Mouse (Mus musculus) T-helper 17 cell (primary cell): ENCODE measurements around the gene Slc5a10.

ENCODE experiments used
- in situ Hi-C, 2 experiments: fragments of 300-600 bp; cut with MboI, MseI; formaldehyde crosslinking; loops; 1 replicate in 1 of 2; 2 replicates in 1 of 2; pipeline ENCODE4 v1.15.1; 2025; ENCODE audit warnings: high pct_unique_total_duplicates in 2 of 2

Slc5a10 gene

DNA sequence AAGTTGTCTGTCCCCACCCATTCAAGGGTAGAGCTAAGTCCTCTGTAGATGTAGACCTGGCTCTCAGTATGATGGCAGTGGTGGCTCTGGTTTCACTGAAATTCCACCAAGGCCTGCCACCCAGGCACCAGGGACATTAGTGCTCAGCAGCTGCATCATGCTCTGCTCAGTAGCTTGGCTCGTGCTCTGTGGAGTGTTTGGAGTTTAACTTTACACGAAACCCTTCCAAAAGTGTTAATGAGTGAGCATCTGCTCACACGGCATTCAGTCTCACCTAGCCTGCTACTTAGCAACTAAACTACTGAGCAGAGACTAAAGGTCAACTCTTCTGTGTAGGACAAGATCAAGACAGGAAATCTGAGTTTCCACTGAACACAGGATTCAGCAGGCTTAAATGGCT, at the start of gene Slc5a10:
Gene Slc5a10, minus strand, starts transcription at position 191 of the 400 bp plus-strand sequence.
- in situ Hi-C loops, result no loop called here

DNA sequence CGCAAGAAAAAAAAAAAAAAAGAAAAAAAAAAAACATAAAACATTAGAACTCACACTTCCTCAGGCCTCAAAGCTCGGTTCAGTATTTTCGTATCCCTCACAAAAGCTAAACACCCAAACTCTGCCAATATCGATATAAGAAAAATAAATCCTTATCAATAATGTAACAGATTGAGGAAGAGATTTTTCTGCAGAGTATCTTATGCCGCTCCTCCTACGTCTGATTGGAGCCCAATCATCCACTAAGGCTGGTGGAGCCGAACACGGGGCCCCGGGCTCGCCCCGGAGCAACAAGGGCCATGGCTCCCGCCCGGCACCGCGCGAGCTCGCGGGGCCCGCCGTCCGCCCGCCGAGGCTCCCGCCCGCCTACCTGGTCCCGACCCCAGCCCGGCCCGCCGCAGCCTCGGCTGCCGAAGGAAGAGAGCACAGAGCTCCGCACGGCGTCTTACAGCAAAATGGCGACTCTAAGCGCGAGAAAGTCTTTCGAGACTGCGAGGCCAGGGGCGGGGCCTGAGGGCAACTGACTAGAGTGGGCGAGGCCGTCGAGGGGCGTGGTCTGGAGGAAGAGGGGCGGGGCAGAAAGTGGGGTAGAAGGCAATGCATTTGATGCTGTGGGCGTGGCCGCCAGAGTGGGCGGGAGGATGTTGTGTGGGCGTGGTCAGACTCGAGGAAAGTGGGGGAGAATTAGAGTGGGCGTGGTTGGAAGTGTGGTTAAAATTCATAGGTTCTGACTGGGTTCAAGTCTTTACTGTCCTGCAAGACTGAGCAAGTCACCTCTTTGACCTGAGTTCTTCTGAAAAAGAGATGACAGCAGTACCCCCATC, 41.2 kb upstream of the Slc5a10 start, which contains the start of gene Prpsap2:
Gene Prpsap2, minus strand, starts transcription at position 505 of the 824 bp plus-strand sequence.
- in situ Hi-C loops, result no loop called here

DNA sequence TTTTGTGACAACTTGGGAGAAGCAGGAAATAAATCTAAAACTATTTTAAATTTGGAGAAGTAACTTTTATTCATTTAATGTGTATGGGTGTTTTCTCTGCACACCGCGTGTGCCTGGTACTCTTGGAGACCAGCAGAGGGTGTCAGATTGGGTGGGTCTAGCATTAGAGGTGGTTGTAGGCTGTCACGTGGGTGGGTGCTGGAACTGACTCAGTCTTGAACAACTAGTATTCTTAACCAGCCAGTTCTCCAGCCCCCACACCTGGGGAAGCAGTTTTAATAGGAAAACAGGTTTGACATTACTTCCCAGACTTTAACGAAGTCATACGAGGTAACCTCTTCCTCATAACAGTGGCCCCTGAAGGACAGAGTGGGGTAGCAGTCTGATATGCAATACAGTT, 39.9 kb upstream of the Slc5a10 start:
- in situ Hi-C loops, result no loop called here

GRCm38 (mm10) chr11:61757151-61757550, 36.5 kb upstream of the Slc5a10 start:
- in situ Hi-C loops, result no loop called here

GRCm38 (mm10) chr11:61751612-61752011, 31.0 kb upstream of the Slc5a10 start:
- in situ Hi-C loops, result no loop called here

DNA sequence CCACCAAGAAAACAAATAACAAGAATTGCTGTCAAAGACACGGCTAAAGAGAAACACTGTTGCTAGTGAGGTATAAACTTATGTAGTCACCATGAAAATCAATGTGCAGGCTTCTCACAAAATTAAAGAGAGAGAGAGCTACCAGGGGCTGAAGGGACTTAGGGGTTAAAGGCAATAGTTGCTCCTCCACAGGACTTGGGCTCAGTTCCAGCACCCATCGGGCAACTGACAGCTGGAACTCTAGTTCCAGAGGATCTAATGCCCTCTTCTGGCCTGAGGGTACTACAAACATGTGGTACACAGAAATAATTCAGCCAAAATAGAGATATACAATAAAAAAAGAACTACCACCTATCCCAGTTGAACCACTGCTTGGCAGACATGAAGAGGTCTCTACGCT, 26.5 kb upstream of the Slc5a10 start:
- in situ Hi-C loops, result no loop called here

GRCm38 (mm10) chr11:61745781-61746180, 25.2 kb upstream of the Slc5a10 start:
- in situ Hi-C loops, result no loop called here

GRCm38 (mm10) chr11:61744460-61744859, 23.8 kb upstream of the Slc5a10 start:
- in situ Hi-C loops, result no loop called here

GRCm38 (mm10) chr11:61743768-61744167, 23.1 kb upstream of the Slc5a10 start:
- in situ Hi-C loops, result no loop called here

GRCm38 (mm10) chr11:61740500-61740899, 19.9 kb upstream of the Slc5a10 start:
- in situ Hi-C loops, result no loop called here

GRCm38 (mm10) chr11:61737290-61737689, 16.7 kb upstream of the Slc5a10 start:
- in situ Hi-C loops, result no loop called here

DNA sequence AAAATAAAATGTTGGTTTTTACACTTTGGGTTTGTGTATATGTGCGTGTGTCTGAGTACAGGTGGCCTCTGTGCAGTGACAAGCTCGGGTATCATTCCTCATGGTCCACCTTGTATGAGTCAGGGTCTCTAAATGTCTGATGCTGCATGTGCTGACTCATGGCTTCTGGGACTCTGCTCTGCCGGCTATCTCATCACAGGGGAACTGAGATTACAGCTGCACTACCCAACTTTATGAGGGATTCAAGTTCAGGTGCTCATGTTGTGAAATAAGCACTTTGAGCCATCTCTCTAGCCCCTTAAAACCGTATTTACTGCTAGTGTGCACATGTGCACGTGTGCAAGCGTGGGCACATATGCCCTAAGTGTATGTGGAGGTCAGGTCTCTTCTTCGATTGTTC, 12.0 kb upstream of the Slc5a10 start:
- in situ Hi-C loops, result no loop called here

DNA sequence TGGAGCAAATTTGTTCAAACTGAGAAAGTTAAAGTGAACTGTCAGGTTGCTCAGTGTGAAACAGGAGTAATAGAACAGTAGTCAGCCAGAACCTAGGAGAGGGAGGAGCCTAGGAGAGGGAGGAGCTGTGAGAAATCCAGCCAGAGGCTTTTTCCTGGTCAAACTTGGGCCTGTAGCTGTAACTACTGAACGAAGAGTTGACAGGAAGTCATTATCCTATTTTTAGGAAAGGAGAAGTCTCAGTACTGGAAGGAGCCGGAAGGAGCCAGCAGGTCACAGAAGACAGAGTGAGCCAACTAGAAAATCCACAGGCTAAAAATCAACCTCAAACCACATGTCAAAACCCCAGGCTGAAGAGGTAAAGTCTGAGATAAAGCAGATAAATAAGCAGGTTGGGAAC, 7.4 kb upstream of the Slc5a10 start:
- in situ Hi-C loops, result no loop called here

- in situ Hi-C loops, result no loop called here
Measured at GRCm38 (mm10) chr11:61722077-61722476, 1.5 kb upstream of the Slc5a10 start.

- in situ Hi-C loops, result loop anchor here (5.0 to 10.0 kb wide), 5 partner anchors 53 to 308 kb away; no protein-coding TSS in a partner anchor
Measured at GRCm38 (mm10) chr11:61719826-61720225, 800 bp downstream of the Slc5a10 start.

- in situ Hi-C loops, result loop anchor here (5.0 to 10.0 kb wide), 5 partner anchors 52 to 307 kb away; no protein-coding TSS in a partner anchor
Measured at GRCm38 (mm10) chr11:61719387-61719786, 1.2 kb downstream of the Slc5a10 start.

- in situ Hi-C loops, result loop anchor here (5.0 to 10.0 kb wide), 5 partner anchors 51 to 306 kb away; no protein-coding TSS in a partner anchor
Measured at GRCm38 (mm10) chr11:61717990-61718389, 2.6 kb downstream of the Slc5a10 start.

DNA sequence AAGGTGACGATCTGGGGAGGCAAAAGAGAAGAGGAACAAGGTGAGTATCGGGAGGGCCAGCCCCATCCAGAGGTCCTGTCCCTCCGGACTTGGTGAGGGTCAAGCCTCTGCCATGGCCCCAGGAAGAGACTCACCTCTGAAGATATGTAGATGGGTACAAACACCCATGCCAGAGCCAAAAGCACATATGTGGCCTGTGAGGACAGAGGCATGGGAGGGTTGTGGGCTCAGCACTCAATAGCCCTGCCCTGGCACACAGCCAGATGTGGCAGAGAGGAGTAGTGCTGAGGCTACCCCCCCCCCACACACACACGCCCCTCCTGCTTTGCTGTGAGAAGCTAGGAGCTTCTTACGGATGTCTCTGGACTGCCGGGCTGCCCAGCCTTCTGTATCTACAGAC, 5.5 kb downstream of the Slc5a10 start:
- in situ Hi-C loops, result loop anchor here (5.0 to 10.0 kb wide), 5 partner anchors 48 to 303 kb away; no protein-coding TSS in a partner anchor

GRCm38 (mm10) chr11:61714346-61715117, 6.1 kb downstream of the Slc5a10 start:
- in situ Hi-C loops, result loop anchor here (5.0 to 10.0 kb wide), 5 partner anchors 47 to 302 kb away; no protein-coding TSS in a partner anchor

GRCm38 (mm10) chr11:61713157-61713855, 7.3 kb downstream of the Slc5a10 start:
- in situ Hi-C loops, result loop anchor here in 1 of 2 experiments (10.0 kb wide), 1 partner anchor 299 kb away; no protein-coding TSS in a partner anchor

DNA sequence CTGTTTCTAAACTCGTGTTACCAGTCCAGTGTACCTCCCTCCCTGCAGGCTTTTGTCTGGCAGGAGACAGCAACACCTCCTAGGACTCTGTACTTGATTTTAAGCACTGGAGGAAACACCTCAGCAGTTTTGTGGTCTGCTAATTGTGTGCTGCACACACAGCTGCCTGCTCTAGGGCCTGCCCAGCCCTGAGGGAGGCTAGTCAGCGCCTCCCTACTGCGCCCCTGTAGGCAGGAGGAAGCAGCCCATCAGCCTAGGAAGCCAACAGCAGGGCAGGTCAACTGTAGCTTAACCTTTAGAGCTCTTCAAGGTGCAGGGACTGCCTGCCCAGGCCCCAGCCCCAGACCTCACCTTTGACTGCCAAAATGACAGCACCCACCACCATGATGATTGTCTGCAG, 11.7 kb downstream of the Slc5a10 start:
- in situ Hi-C loops, result no loop called here
